Mouse (Mus musculus) embryo, embryonic 10 days (tissue): ENCODE data around the gene Mylk4.

Source experiments
- DNase-seq: peaks from one replicate; pipeline ENCODE4 v3.0.0-alpha.2; 2015; ENCODE audit warnings: low spot score

Mylk4 gene

GRCm38 (mm10) chr13:32707894-32708293 lies 75.9 kb downstream of the Mylk4 start:
- no peak for DNase-seq

- peak; percentile 54 for DNase-seq
These were observed 77.0 kb downstream of the Mylk4 start for GRCm38 (mm10) chr13:32706651-32707288.

DNA sequence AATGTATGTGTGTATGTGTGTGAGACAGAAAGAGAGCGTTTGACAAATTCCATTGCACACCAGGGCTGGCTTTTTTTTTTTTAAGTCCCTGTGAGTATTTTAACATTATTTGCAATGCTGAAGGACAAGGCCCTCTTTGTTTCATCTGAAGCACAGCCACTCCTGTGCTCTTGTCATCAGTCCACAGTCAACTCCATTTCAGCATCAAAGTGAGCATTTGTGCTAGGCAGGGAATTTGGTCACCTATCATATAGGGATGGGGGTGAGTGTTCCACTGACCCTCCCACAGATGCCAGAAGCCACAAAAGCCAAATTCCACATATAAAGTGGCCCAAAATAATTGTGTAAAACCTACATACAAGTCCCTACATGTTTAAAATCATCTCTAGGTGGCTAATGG lies 78.4 kb downstream of the Mylk4 start:
- DNase-seq = no peak

DNA sequence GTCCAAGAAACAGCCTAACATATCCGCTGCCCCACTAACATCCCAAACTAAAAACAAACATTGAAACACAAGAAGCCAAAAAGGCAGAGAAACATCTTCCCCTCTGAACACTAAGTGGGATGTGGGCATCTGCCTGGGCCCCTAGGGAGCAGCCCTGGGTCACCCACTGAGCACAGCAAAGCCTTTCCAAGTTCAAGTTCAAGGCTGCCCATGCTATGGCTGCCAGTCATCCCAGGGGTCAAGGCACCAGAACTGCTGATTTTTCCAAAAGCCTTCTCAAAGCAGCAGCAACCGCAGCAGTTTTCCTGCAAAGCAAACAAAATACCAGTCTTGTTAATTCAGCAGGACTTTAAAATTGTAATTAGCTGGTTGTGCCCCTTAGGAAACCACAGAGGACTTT lies 78.8 kb downstream of the Mylk4 start:
- DNase-seq = peak; percentile 11

DNA sequence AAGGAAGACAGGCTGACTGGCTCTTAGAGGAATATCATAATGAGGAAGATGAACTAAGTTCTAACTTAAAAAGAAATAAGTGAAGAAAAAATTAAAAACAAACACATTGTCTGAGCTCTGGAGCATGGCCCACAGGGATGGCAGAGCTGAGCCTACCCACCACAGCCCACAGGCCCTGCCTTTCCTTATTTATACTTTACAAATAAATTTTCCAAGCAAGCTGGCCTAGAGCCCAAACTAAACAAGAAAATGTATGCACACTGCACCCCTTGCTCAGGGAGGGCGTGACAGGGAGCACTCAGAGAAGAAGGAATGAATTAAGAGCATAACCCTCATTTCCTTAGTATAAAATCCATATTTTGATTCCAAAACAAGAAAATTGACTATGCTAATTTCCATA lies 82.2 kb downstream of the Mylk4 start:
- DNase-seq = no peak

GRCm38 (mm10) chr13:32699376-32699775 lies 84.4 kb downstream of the Mylk4 start:
- no peak for DNase-seq

DNA sequence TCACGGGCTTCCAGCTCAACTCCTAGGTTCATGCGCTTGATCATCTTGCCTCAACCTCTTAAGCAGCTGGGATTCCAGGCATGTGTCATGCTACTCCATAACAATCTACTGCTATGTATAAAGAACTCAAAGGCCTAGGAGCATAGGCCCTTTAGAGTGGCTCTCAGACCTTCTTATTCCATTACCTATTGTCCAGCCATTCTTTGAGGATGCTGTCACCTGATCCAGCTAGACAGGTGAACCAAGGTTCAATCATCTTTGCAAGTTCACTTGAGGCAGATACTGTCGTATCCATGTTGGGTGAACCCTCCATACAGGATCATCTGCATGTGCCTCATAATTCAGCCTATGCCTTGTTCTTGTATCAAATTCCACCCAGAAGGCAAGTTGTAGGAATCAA lies 84.8 kb downstream of the Mylk4 start:
- DNase-seq = no peak

DNA sequence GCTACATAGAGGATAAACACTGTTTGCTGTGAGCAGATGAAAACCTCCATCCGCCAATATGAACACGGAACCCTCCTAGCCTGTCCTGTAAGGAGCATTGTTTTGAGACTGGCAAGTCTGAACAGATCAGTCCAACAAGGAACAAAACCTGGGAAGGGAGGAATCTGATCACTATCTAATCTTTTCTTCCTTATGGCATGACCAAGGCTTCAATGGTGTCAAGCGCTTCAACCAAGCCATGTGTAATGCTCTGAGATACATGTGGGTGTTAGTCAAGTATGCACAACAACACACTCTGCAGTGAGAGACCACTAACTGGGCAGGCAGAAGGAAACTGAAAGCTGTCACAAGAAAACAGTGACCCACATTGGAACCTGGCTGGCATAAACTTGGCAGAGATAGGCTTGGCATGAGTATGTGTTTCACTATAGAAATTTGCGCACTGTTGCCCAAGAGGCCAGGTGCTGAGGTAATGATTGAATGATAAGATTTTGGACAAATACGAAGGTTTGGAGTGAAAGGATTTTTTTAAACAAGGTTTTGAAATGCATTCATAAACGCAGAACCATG lies 89.8 kb downstream of the Mylk4 start:
- no peak for DNase-seq

- DNase-seq = no peak
These were observed 91.2 kb downstream of the Mylk4 start for GRCm38 (mm10) chr13:32692563-32692962.

- no peak for DNase-seq
These were observed 93.5 kb downstream of the Mylk4 start for GRCm38 (mm10) chr13:32690279-32690678.

- peak; percentile 87 for DNase-seq
These were observed 102.8 kb downstream of the Mylk4 start for GRCm38 (mm10) chr13:32680868-32681515.

GRCm38 (mm10) chr13:32680121-32680551 lies 103.6 kb downstream of the Mylk4 start:
- DNase-seq = no peak

- no peak for DNase-seq
These were observed 104.8 kb downstream of the Mylk4 start for GRCm38 (mm10) chr13:32678998-32679397.

- DNase-seq = no peak
These were observed 113.0 kb downstream of the Mylk4 start for GRCm38 (mm10) chr13:32670782-32671181.

- no peak for DNase-seq
These were observed 115.5 kb downstream of the Mylk4 start for GRCm38 (mm10) chr13:32668296-32668695.

DNA sequence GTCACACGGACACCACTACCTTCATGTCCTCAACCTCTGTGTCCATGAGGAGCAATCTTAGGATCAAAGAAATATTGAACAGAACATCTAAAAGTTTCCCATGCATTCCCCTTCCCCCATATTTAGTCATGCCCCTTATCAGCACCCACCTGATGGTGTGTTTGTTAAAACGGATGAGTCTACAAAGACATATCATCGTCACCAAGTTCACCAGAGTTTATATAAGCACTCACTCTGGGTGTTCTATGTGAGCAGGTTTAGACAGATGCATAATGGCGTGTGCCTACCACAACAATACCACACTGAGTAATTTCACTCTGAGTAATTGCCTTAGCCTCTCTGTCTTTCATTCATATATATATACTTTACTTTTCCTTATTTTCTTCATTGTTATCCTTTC lies 116.4 kb downstream of the Mylk4 start:
- no peak for DNase-seq

DNA sequence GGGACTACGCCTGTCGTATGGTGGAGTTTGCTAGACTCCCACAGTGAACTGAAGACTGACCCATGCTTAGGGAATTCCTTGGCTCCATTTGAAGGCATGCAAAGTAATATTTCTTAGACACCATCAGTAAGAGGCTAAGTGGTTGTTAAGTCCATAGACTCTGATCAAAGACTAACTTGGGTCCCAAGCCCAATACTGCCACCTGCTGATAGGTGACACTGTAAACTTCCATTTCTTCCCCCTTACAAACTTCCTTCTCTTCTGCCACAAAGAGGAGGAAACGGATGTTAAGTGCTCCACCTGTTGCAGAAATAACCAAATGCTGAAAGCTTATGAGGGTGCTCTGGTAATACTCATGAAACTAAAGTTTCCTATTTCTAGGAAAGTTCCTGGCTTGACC lies 121.7 kb downstream of the Mylk4 start:
- DNase-seq = peak; percentile 70

- peak; percentile 10 for DNase-seq
These were observed 123.5 kb downstream of the Mylk4 start for GRCm38 (mm10) chr13:32660294-32660693.

GRCm38 (mm10) chr13:32659271-32659670 lies 124.5 kb downstream of the Mylk4 start:
- DNase-seq = no peak

DNA sequence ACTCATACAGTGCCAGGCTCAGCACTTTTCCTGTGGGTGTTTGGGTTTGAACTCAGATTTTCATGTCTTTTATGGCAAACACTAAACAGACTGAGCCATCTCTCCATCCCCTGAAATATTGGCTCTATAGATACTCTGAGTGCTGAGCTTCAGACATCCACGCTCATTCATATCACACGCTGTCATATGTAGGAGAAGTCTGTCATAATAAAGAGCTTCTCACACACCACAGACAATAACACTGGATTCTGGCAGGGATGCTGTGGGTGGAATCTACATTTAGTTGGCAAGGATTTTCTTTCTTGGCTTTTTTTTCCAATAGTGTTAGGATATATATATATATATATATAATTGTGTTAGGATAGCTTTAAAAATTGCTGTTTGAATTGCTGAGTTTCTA lies 126.2 kb downstream of the Mylk4 start:
- DNase-seq = no peak
